20 mouse cellular contexts compared by ENCODE assay signal in the genomic region with DNA sequence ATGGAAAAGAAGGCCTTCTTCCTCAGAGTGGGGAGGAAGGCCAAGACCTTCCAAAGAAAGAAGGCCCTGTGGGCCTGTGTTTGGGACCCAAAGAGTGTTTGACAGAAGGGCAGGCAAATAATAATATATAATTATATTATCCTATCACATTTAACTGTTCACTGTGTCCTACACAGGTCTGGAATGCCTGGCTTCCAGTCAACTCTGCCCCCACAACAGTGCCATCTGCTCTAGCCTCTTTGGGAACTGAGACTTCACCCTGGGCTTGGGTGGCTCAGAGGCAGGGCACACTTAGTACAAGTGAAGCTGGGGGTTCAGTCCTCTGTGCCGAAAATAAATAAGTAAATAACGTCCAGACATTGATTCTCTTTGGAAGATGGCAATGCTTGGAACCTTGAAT. TPM values are rescaled to one million over a fixed set of nuclear protein-coding genes. Genes with fewer than 3 reads are reported as not detected.
DNase-seq lines count a peak whose midpoint lies in the region; ATAC-seq lines count a peak whose summit lies in the region.
"Had no signal": no experiment of that assay in that cellular context is flagged by ENCODE, and none has a peak within 500 bp of the region (broad histone marks: within the 10 kb centered on the region; RNA-seq: fewer than 3 reads in every experiment).

No protein-coding gene starts in this region.

- peak; percentile 49 for DNase-seq in right cerebral cortex, adult 18-20 months
- DNase-seq in right cerebral cortex, postnatal 36 days (ENCODE audit: low spot score in 2 of 2), result no peak
- DNase-seq in cerebellum, postnatal 25 days, result peak; percentile 47 to 66
- DNase-seq in layer of hippocampus, adult 9-10 months (ENCODE audit: low spot score), result peak; percentile 63
- no peak for DNase-seq in gastrocnemius, postnatal 10 days
- DNase-seq: adrenal gland, adult 8-10 months; B cell, adult 2 months; gastrocnemius, postnatal 14 days; heart, adult 11 months; heart, postnatal 4 days; kidney, postnatal 14 days; liver, embryonic 13.5 days; lung, adult 18-20 months; lung, postnatal 4 days; thymus, adult 2 months; thymus, postnatal 4 days had no signal

- no peak for ATAC-seq in granulocyte monocyte progenitor cell, adult 5-6 weeks (replicated peaks; ENCODE audit: poor library complexity, severe bottlenecking)
- ATAC-seq: forebrain, embryonic 13.5 days; intestine, embryonic 16.5 days; lung, postnatal 0 days had no signal

RNA-seq across cellular contexts. Expression of gene Cog2, which starts 37.8 kb away (rescaled TPM):
- total RNA-seq in granulocyte monocyte progenitor cell, adult 5-6 weeks (2014; fragmentation: Nextera tagmentation), result 18.9 and 22.5 TPM in 2 replicates
- 22.5 and 25.8 TPM in 2 replicates for total RNA-seq in granulocyte monocyte progenitor cell, adult 5-6 weeks (2017)
- 10 to 100 TPM; 22.6 to 28.1 TPM for total RNA-seq in gastrocnemius, postnatal 10 days (2021)

RNA-seq across cellular contexts. Expression of gene Pgbd5, which starts 43.3 kb away (rescaled TPM):
- not detected in 2 replicates for total RNA-seq in granulocyte monocyte progenitor cell, adult 5-6 weeks (2014; fragmentation: Nextera tagmentation)
- total RNA-seq in granulocyte monocyte progenitor cell, adult 5-6 weeks (2017), result not detected in 2 replicates
- total RNA-seq in gastrocnemius, postnatal 10 days (2021), result 1 to 10 TPM in 1 of 2 experiments, under 1 TPM in 1; 0.63 to 1.8 TPM

Comparison
In these comparisons a context has a peak if more than half of its experiments do, and no peak if none do; other contexts are left out.
1. DNase-seq: peak in right cerebral cortex, adult 18-20 months (single experiment), cerebellum, postnatal 25 days (2 of 2) and layer of hippocampus, adult 9-10 months (single experiment); none in right cerebral cortex, postnatal 36 days (0 of 2) and gastrocnemius, postnatal 10 days (single experiment).